Mouse (Mus musculus): Measurements from ENCODE around the gene Ric8b. TPM values are rescaled to one million over a fixed set of nuclear protein-coding genes. Genes with fewer than 3 reads are reported as not detected.

Ric8b gene
- polyA plus RNA-seq, 1 experiment from 2014 or later, result 31.2 TPM

DNA sequence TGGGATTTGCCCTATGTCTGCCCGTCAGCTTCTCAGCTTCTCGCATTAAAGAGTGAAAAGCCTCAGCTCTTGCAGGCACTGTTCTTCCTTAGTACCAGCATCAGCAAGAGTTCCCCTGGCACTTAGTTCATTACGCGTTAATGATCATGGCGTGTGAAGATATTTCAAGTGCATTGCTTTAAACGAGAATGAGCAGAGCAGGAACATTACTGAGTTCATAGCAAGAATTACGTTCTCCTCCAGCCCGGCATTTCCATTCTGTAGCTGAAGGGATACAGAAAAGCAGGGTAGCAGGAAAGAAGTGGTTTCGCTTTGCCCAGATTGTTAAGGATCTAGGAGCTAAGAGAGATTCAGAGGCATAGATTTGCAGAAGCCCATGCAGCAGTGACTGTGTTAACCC is 10.5 kb upstream of the Ric8b start:
- Histone ChIP-seq H3K4me2 (ENCODE audit: low read length) (peak overlapping the region; percentile 8; the same call in 1 of the 2 replicates), H3K36me3 (ENCODE audit: control insufficient read depth, insufficient read depth, low read length) (peaks cover 6% of the 10 kb centered on the region; the same call in 1 of the 2 replicates), H3K4me1 (ENCODE audit: control insufficient read depth, insufficient read depth, low read length) (peaks cover 28% of the 10 kb centered on the region), H3K9ac (ENCODE audit: low read length) (no peak overlapping the region), H3K4me3 (ENCODE audit: low read depth, low read length) (no peak overlapping the region), H3K9me3 (replicated peaks; ENCODE audit: control insufficient read depth, low read length) (no peaks in the 10 kb centered on the region), H3K27me3 (replicated peaks; ENCODE audit: control insufficient read depth, insufficient read depth, low read length) (no peaks in the 10 kb centered on the region), H3K27ac (ENCODE audit: low read depth, low read length) (no peak overlapping the region)
- DNase-seq (ENCODE audit: low spot score), result no peak
- 71% methylated on average over 9 of the region's 9 CpGs for WGBS
- ATAC-seq, result no peak

- no peak overlapping the region for H3K4me2 ChIP-seq (ENCODE audit: low read length)
- H3K9me3 ChIP-seq (replicated peaks; ENCODE audit: control insufficient read depth, low read length), result no peaks in the 10 kb centered on the region
- peaks cover 6% of the 10 kb centered on the region; the same call in 1 of the 2 replicates for H3K36me3 ChIP-seq (ENCODE audit: control insufficient read depth, insufficient read depth, low read length)
- no peak overlapping the region for H3K27ac ChIP-seq (ENCODE audit: low read depth, low read length)
- no peaks in the 10 kb centered on the region for H3K27me3 ChIP-seq (replicated peaks; ENCODE audit: control insufficient read depth, insufficient read depth, low read length)
- no peak for DNase-seq (ENCODE audit: low spot score)
- peaks cover 27% of the 10 kb centered on the region for H3K4me1 ChIP-seq (ENCODE audit: control insufficient read depth, insufficient read depth, low read length)
- H3K9ac ChIP-seq (ENCODE audit: low read length), result no peak overlapping the region
- WGBS, result 77% methylated on average over 3 of the region's 3 CpGs
- no peak overlapping the region for H3K4me3 ChIP-seq (ENCODE audit: low read depth, low read length)
- no peak for ATAC-seq
These were observed 9.4 kb upstream of the Ric8b start for GRCm38 (mm10) chr10:84908006-84908405.

DNA sequence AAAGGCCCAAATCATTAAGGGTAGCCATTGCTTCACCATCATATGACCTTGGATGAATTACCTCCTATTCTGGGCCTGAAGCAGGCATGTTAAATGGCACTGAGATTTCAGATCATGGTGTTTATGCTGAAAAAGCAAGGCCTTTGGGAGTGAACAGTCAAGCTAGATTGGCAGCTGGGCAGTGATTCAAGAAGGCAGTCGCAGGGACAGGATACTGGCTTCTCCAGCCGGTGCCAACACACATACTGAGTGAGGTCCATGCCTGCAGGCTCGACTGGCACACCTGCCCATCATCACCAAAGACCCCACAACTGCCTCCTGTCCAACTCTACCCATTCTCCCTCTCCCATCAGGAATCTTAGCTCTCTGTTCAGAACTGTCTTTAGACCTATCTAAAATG is 8.9 kb upstream of the Ric8b start:
- WGBS, result 90% methylated on average over 3 of the region's 3 CpGs
- no peak overlapping the region for H3K4me3 ChIP-seq (ENCODE audit: low read depth, low read length)
- H3K9me3 ChIP-seq (replicated peaks; ENCODE audit: control insufficient read depth, low read length), result no peaks in the 10 kb centered on the region
- H3K9ac ChIP-seq (ENCODE audit: low read length), result no peak overlapping the region
- H3K4me2 ChIP-seq (ENCODE audit: low read length), result no peak overlapping the region
- no peak overlapping the region for H3K27ac ChIP-seq (ENCODE audit: low read depth, low read length)
- DNase-seq (ENCODE audit: low spot score), result no peak
- H3K27me3 ChIP-seq (replicated peaks; ENCODE audit: control insufficient read depth, insufficient read depth, low read length), result no peaks in the 10 kb centered on the region
- no peak for ATAC-seq
- peaks cover 6% of the 10 kb centered on the region; the same call in 1 of the 2 replicates for H3K36me3 ChIP-seq (ENCODE audit: control insufficient read depth, insufficient read depth, low read length)
- H3K4me1 ChIP-seq (ENCODE audit: control insufficient read depth, insufficient read depth, low read length), result peaks cover 22% of the 10 kb centered on the region

DNA sequence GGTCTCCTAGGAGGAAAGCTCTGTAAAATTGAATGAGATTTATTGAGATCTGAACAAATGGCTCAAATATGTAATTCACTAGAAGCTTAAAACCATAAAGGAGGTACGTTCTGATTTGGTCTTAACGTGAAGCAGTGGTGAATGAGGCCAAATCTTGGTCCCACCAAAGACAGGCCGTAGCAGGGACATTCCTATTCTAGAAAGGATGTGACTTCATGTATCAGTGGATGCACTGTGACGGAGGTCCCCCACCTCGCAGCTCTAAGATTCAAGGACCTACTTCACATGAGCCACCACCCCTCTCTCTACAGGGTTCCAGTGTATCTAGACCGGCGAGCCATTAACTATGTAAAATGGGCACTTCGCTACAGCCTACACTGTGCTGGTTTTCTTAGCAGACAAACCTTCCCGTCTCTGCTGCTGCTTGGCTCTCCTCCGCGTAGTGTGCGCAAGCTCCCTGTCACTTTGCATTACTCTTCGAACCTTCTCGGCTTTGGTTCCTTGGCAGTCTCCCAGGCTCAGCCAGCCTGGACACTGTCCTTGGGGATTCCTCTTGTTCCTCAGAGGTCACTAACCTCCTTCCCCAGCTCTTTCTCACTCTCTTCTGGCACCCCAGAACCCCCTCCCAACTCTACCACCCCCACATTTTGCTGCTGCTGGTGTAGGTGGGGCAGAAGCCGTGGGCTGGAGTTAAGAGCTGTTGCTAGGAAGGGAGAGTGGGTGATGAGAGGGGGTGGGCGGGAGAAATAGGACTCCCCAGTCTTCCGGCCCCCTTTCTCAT is 8.2 kb upstream of the Ric8b start:
- WGBS, result 63% methylated on average over 17 of the region's 17 CpGs
- Histone ChIP-seq H3K27ac (ENCODE audit: low read depth, low read length) (no peak overlapping the region), H3K4me1 (ENCODE audit: control insufficient read depth, insufficient read depth, low read length) (peaks cover 16% of the 10 kb centered on the region), H3K4me3 (ENCODE audit: low read depth, low read length) (no peak overlapping the region), H3K36me3 (ENCODE audit: control insufficient read depth, insufficient read depth, low read length) (peaks cover 6% of the 10 kb centered on the region; the same call in 1 of the 2 replicates), H3K27me3 (replicated peaks; ENCODE audit: control insufficient read depth, insufficient read depth, low read length) (no peaks in the 10 kb centered on the region), H3K9ac (ENCODE audit: low read length) (no peak overlapping the region), H3K9me3 (replicated peaks; ENCODE audit: control insufficient read depth, low read length) (no peaks in the 10 kb centered on the region), H3K4me2 (ENCODE audit: low read length) (0 out of 2 replicates have a peak overlapping the region, but pooled peaks have one; percentile 5)
- ATAC-seq, result no peak
- DNase-seq (ENCODE audit: low spot score), result no peak

DNA sequence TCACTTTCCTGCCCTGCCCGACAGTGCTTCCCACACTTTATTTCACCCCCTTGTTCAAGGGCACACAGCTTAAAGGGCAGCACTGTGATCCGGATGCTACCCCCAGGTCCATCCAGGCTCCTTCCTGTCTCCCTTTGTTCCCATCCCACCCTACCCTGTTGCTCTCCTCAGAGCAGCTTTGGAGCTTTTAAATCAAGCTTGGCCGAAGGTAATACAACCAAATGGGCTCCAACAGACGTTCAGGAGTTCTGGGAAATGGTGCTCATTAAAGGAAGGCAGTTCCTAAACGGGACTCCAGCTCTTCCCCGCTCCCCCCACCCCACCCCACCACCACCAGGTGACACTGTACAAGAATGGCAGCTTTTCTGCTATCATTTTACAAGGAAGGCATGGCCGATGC is 7.2 kb upstream of the Ric8b start:
- Histone ChIP-seq H3K9ac (ENCODE audit: low read length) (no peak overlapping the region), H3K4me1 (ENCODE audit: control insufficient read depth, insufficient read depth, low read length) (peaks cover 16% of the 10 kb centered on the region), H3K9me3 (replicated peaks; ENCODE audit: control insufficient read depth, low read length) (no peaks in the 10 kb centered on the region), H3K4me2 (ENCODE audit: low read length) (0 out of 2 replicates have a peak overlapping the region, but pooled peaks have one; percentile 5), H3K4me3 (ENCODE audit: low read depth, low read length) (no peak overlapping the region), H3K36me3 (ENCODE audit: control insufficient read depth, insufficient read depth, low read length) (peaks cover 5% of the 10 kb centered on the region; the same call in 1 of the 2 replicates), H3K27ac (ENCODE audit: low read depth, low read length) (no peak overlapping the region), H3K27me3 (replicated peaks; ENCODE audit: control insufficient read depth, insufficient read depth, low read length) (no peaks in the 10 kb centered on the region)
- DNase-seq (ENCODE audit: low spot score), result no peak
- no peak for ATAC-seq
- 10% methylated on average over 7 of the region's 7 CpGs for WGBS

DNA sequence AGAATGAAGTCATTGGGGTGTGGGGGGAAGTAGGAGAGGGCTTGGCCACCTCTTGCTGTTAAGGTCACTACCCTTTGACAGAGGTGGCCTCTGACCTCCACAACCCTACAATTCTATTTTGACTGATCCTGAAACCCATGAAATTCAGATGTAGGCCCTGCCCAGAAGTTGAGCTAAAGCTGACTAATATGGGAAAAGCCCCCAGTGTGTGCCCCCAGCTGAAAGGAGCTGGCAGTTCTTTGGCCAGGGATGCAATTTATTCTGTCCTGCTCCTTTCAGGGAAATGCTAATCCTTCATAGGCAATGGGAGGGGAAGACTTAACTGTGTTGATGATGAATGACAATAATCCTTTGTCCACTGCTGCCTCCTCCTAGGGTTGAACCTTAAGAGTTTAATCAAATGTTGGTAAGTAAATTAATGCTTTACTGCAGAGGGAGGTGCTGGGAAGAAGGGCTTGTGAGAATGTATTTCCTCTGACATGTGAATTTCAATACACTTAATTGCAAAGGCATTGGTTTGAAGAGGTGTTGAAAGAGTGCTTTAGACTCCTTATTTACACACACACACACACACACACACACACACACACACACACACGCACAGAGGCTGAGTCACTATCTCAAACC is 6.5 kb upstream of the Ric8b start:
- H3K4me1 ChIP-seq (ENCODE audit: control insufficient read depth, insufficient read depth, low read length), result peaks cover 16% of the 10 kb centered on the region
- DNase-seq (ENCODE audit: low spot score), result peak; percentile 55
- no peaks in the 10 kb centered on the region for H3K9me3 ChIP-seq (replicated peaks; ENCODE audit: control insufficient read depth, low read length)
- no peak overlapping the region for H3K9ac ChIP-seq (ENCODE audit: low read length)
- no peak overlapping the region for H3K27ac ChIP-seq (ENCODE audit: low read depth, low read length)
- H3K4me2 ChIP-seq (ENCODE audit: low read length), result no peak overlapping the region
- no peaks in the 10 kb centered on the region for H3K27me3 ChIP-seq (replicated peaks; ENCODE audit: control insufficient read depth, insufficient read depth, low read length)
- 0% methylated on average over 1 of the region's 1 CpGs for WGBS
- no peak overlapping the region for H3K4me3 ChIP-seq (ENCODE audit: low read depth, low read length)
- H3K36me3 ChIP-seq (ENCODE audit: control insufficient read depth, insufficient read depth, low read length), result no peaks in the 10 kb centered on the region
- peak; percentile 62 for ATAC-seq

- 67% methylated on average over 1 of the region's 1 CpGs for WGBS
- Histone ChIP-seq H3K4me2 (ENCODE audit: low read length) (no peak overlapping the region), H3K4me3 (ENCODE audit: low read depth, low read length) (no peak overlapping the region), H3K27me3 (replicated peaks; ENCODE audit: control insufficient read depth, insufficient read depth, low read length) (no peaks in the 10 kb centered on the region), H3K36me3 (ENCODE audit: control insufficient read depth, insufficient read depth, low read length) (no peaks in the 10 kb centered on the region), H3K9me3 (replicated peaks; ENCODE audit: control insufficient read depth, low read length) (no peaks in the 10 kb centered on the region), H3K9ac (ENCODE audit: low read length) (no peak overlapping the region), H3K4me1 (ENCODE audit: control insufficient read depth, insufficient read depth, low read length) (peaks cover 19% of the 10 kb centered on the region), H3K27ac (ENCODE audit: low read depth, low read length) (no peak overlapping the region)
- ATAC-seq (no peak), DNase-seq (ENCODE audit: low spot score) (no peak)
These were observed 4.3 kb upstream of the Ric8b start for GRCm38 (mm10) chr10:84913148-84913547.

- Histone ChIP-seq H3K27me3 (replicated peaks; ENCODE audit: control insufficient read depth, insufficient read depth, low read length) (no peaks in the 10 kb centered on the region), H3K9me3 (replicated peaks; ENCODE audit: control insufficient read depth, low read length) (no peaks in the 10 kb centered on the region), H3K9ac (ENCODE audit: low read length) (no peak overlapping the region), H3K36me3 (ENCODE audit: control insufficient read depth, insufficient read depth, low read length) (no peaks in the 10 kb centered on the region), H3K4me1 (ENCODE audit: control insufficient read depth, insufficient read depth, low read length) (peaks cover 15% of the 10 kb centered on the region; the same call in 1 of the 2 replicates), H3K27ac (ENCODE audit: low read depth, low read length) (no peak overlapping the region), H3K4me2 (ENCODE audit: low read length) (no peak overlapping the region), H3K4me3 (ENCODE audit: low read depth, low read length) (no peak overlapping the region)
- DNase-seq (ENCODE audit: low spot score) (no peak), ATAC-seq (no peak)
- WGBS, result 91% methylated on average over 6 of the region's 6 CpGs
These were observed 1.9 kb upstream of the Ric8b start for GRCm38 (mm10) chr10:84915476-84915875.

DNA sequence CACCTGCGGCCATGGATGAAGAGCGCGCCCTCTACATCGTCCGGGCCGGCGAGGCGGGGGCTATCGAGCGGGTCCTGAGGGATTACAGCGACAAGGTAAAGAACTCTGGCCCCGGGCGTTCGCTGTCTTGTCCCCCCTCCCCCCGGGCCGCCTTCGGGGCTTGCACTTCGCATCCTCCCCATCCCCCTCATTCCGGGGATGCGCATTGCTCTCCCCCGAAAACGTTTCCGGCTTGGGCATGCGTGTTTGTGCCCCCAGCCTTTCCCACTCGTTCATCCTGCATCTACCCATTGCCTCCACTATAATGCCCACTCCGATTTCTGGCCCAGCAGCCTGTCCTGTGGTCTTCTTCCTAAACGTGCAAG is 297 bp downstream of the Ric8b start:
- DNase-seq (ENCODE audit: low spot score) (peak; percentile 71), ATAC-seq (peak; percentile 43)
- Histone ChIP-seq H3K27ac (ENCODE audit: low read depth, low read length) (peak overlapping the region; percentile 97), H3K9me3 (replicated peaks; ENCODE audit: control insufficient read depth, low read length) (no peaks in the 10 kb centered on the region), H3K4me1 (ENCODE audit: control insufficient read depth, insufficient read depth, low read length) (peaks cover 9% of the 10 kb centered on the region; the same call in 1 of the 2 replicates), H3K27me3 (replicated peaks; ENCODE audit: control insufficient read depth, insufficient read depth, low read length) (no peaks in the 10 kb centered on the region), H3K4me2 (ENCODE audit: low read length) (peak overlapping the region; percentile 85), H3K4me3 (ENCODE audit: low read depth, low read length) (peak overlapping the region; percentile 80), H3K9ac (ENCODE audit: low read length) (peak overlapping the region; percentile 89), H3K36me3 (ENCODE audit: control insufficient read depth, insufficient read depth, low read length) (no peaks in the 10 kb centered on the region)
- under 1% methylated on average over 20 of the region's 27 CpGs for WGBS

Data from forebrain, embryonic 14.5 days (tissue).